Mouse (Mus musculus) stomach, postnatal 0 days (tissue): ENCODE results near the gene Tsnaxip1. TPM values are rescaled to one million over a fixed set of nuclear protein-coding genes. Genes with fewer than 3 reads are reported as not detected.

Experiments
- ATAC-seq: fragments of 200-750 bp; cut with Nextera tagmentation; 2 replicates; pipeline ENCODE4 v1.8.0; 2017; ENCODE audit not compliant: low FRiP score, low TSS enrichment
- DNase-seq: peaks from one replicate; pipeline ENCODE4 v3.0.0-alpha.2; 2016; ENCODE audit warnings: low spot score
- H3K27ac ChIP-seq: fragments of 300-500 bp; sonication (generic); replicated peaks from 2 replicates; pipeline ENCODE4 v1.5.1; 2014; ENCODE audit warnings: mild to moderate bottlenecking, control low read depth
- H3K27me3 ChIP-seq: fragments of 300-500 bp; sonication (generic); 2 replicates; pipeline ENCODE4 v1.6.1; 2014; ENCODE audit warnings: low read length; ENCODE audit not compliant: control insufficient read depth, insufficient read depth
- H3K36me3 ChIP-seq: fragments of 300-500 bp; sonication (generic); 2 replicates; pipeline ENCODE4 v1.6.1; 2014; ENCODE audit warnings: low read length, mixed read lengths; ENCODE audit not compliant: control insufficient read depth, insufficient read depth
- H3K4me1 ChIP-seq: fragments of 300-500 bp; sonication (generic); replicated peaks from 2 replicates; pipeline ENCODE4 v1.6.1; 2014; ENCODE audit warnings: antibody characterized with exemption; ENCODE audit not compliant: control insufficient read depth, insufficient read depth
- H3K4me2 ChIP-seq: fragments of 300-500 bp; sonication (generic); replicated peaks from 2 replicates; pipeline ENCODE4 v1.6.1; 2014; ENCODE audit warnings: low read depth, mild to moderate bottlenecking, control low read depth, moderate library complexity
- H3K4me3 ChIP-seq: fragments of 300-500 bp; sonication (generic); 2 replicates; pipeline ENCODE4 v1.5.1; 2014; ENCODE audit warnings: low read depth, low read length, control low read depth
- H3K9ac ChIP-seq: fragments of 300-500 bp; sonication (generic); 2 replicates; pipeline ENCODE4 v1.6.1; 2014; ENCODE audit warnings: mild to moderate bottlenecking, low read length, control low read depth, mixed read lengths
- H3K9me3 ChIP-seq: fragments of 300-500 bp; sonication (generic); 2 replicates; pipeline ENCODE4 v1.6.1; 2016; ENCODE audit warnings: low read length; ENCODE audit not compliant: control insufficient read depth
- CTCF ChIP-seq: IDR thresholded peaks from 2 replicates; pipeline ENCODE4 v1.5.1; 2016; ENCODE audit warnings: antibody characterized with exemption, low read depth, mild to moderate bottlenecking, moderate library complexity
- EP300 ChIP-seq: optimal IDR thresholded peaks from 2 replicates; pipeline ENCODE3; 2016; ENCODE audit warnings: antibody characterized with exemption
- WGBS: fragments of 180-500 bp; shearing (Covaris S2); extraction: QIAGEN DNeasy Blood & Tissue Kit; methylation state at CpG from one replicate; pipeline ENCODE4 v1.1.7; 2014; 5-methylcytosine and 5-hydroxymethylcytosine counted together
- polyA plus RNA-seq: library from polyadenylated mRNA; unstranded; fragments of >200 nt; fragmentation: Nextera tagmentation; extraction: Ambion mirVana; gene quantifications from 2 replicates; pipeline ENCODE4 v1.2.1, GENCODE M21; 2015

Gene Tsnaxip1
- polyA plus RNA-seq, 1 experiment from 2014 or later, result not detected

- 84% methylated on average over 6 of the region's 6 CpGs for WGBS
- ATAC-seq, result no peak
- H3K36me3 ChIP-seq, result no peaks in the 10 kb centered on the region
- no peak for DNase-seq
- no peak overlapping the region for H3K4me2 ChIP-seq
- no peaks in the 10 kb centered on the region for H3K4me1 ChIP-seq
- no peaks in the 10 kb centered on the region for H3K27me3 ChIP-seq
- no peak overlapping the region for H3K4me3 ChIP-seq
- no peak overlapping the region for H3K9ac ChIP-seq
- H3K27ac ChIP-seq, result no peak overlapping the region; the same call in 1 of the 2 replicates
- TF ChIP-seq EP300, result no peak
- no peak for TF ChIP-seq CTCF
- H3K9me3 ChIP-seq, result no peaks in the 10 kb centered on the region
Measured at GRCm38 (mm10) chr8:105810245-105810786, 17.2 kb upstream of the Tsnaxip1 start.

DNA sequence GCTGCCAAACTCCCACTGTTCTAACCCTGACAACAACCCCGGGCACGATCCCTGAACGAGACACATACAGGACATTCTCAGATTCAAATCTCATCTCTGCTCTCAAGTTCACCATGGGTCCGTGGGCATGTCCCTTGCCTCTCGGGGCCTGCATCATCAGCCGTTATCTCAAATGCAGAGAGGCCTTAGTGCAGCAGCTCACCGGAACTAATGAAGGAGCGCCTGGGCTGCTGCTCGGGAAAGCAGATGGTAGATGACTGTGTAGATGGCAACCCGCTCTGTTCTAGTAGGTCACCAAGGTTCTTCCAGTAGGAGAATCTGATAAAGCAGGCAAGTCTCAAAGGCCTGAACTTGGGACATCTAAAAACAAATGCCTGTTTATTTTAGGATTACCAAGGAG lies 16.5 kb upstream of the Tsnaxip1 start:
- Histone ChIP-seq H3K4me1 (no peaks in the 10 kb centered on the region), H3K4me2 (no peak overlapping the region), H3K4me3 (no peak overlapping the region), H3K9me3 (no peaks in the 10 kb centered on the region), H3K36me3 (no peaks in the 10 kb centered on the region), H3K9ac (no peak overlapping the region), H3K27me3 (no peaks in the 10 kb centered on the region), H3K27ac (no peak overlapping the region)
- TF ChIP-seq CTCF, result no peak
- TF ChIP-seq EP300, result no peak
- DNase-seq (no peak), ATAC-seq (0 out of 2 replicates have a peak, but pooled peaks have one; percentile 28)
- 73% methylated on average over 10 of the region's 10 CpGs for WGBS

DNA sequence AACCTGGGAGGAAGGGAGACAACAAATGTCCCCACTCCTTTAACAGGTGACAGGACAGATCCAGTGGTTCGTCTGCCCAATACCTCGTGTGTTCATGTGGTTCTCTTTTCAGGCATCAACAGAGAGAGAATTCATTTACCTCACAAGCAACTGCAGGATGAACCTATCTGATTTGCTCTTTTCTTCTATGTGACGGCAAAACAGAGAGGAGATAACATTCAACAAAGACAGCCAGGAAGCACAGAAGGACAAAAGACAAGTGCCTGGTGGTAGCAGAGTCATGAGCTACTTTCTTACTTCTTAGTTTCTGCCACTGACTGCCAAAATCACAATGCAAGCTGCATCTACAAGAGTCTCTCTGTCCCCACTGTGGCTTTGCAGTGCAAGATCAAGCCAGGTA lies 16.0 kb upstream of the Tsnaxip1 start:
- H3K27ac ChIP-seq, result peak overlapping the region; percentile 53; the same call in 1 of the 2 replicates
- no peak overlapping the region for H3K9ac ChIP-seq
- DNase-seq, result no peak
- no peaks in the 10 kb centered on the region for H3K4me1 ChIP-seq
- ATAC-seq, result no peak
- H3K4me3 ChIP-seq, result no peak overlapping the region
- H3K27me3 ChIP-seq, result no peaks in the 10 kb centered on the region
- no peaks in the 10 kb centered on the region for H3K36me3 ChIP-seq
- 48% methylated on average over 3 of the region's 3 CpGs for WGBS
- H3K9me3 ChIP-seq, result no peaks in the 10 kb centered on the region
- no peak for TF ChIP-seq EP300
- TF ChIP-seq CTCF, result no peak
- no peak overlapping the region for H3K4me2 ChIP-seq

- WGBS, result 81% methylated on average over 5 of the region's 5 CpGs
- TF ChIP-seq EP300 (no peak), CTCF (no peak)
Measured at GRCm38 (mm10) chr8:105812511-105812910, 15.0 kb upstream of the Tsnaxip1 start.

DNA sequence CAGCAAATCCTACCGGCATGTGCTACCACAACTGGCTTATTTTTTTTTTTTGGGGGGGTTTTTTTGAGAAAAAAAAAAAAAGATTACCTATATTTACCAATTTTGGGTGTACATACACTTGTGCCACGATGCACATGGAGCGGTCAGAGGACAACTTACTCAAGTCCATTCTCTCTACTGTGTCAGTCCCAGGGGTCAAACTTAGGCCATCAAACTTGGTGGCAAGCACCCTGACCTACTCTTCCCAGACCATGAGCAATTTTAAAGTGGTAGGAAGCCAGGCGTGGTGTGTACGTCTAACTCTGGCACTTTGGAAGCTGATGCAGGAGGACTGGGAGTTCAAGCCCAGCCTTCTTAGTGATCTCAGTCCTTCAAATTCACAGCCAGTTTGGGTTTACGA lies 14.3 kb upstream of the Tsnaxip1 start:
- DNase-seq, result no peak
- no peaks in the 10 kb centered on the region for H3K4me1 ChIP-seq
- no peak overlapping the region for H3K4me2 ChIP-seq
- H3K9ac ChIP-seq, result no peak overlapping the region
- TF ChIP-seq EP300, result no peak
- TF ChIP-seq CTCF, result no peak
- no peaks in the 10 kb centered on the region for H3K36me3 ChIP-seq
- ATAC-seq, result no peak
- no peak overlapping the region for H3K27ac ChIP-seq
- 95% methylated on average over 6 of the region's 6 CpGs for WGBS
- H3K4me3 ChIP-seq, result no peak overlapping the region
- H3K9me3 ChIP-seq, result no peaks in the 10 kb centered on the region
- H3K27me3 ChIP-seq, result no peaks in the 10 kb centered on the region

More at GRCm38 (mm10) chr8:105812511-105812910, 15.0 kb upstream of the Tsnaxip1 start:
- H3K27ac ChIP-seq, result no peak overlapping the region
- no peak overlapping the region for H3K9ac ChIP-seq
- H3K4me1 ChIP-seq, result no peaks in the 10 kb centered on the region
- H3K27me3 ChIP-seq, result no peaks in the 10 kb centered on the region
- ATAC-seq (no peak), DNase-seq (no peak)
- H3K9me3 ChIP-seq, result no peaks in the 10 kb centered on the region
- H3K4me3 ChIP-seq, result no peak overlapping the region
- no peaks in the 10 kb centered on the region for H3K36me3 ChIP-seq
- H3K4me2 ChIP-seq, result no peak overlapping the region

DNA sequence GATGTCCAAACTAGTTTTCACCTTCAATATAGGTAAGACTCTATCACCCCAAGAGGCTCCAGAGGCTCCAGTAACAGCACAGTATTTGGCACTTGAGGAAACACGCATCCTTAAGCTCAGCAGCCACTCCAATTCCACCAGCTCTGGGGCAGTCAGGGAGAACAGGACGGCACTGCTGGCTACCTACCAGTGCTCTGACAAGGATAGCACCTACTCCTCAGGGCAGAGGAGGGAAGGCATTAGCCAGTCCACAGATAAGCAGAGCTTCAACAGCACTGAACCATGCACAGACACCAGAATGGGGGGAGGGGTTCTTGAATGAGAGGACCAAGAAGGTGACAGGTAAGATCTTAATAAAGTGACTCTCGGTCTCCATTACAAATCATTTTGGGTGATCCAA lies 7.9 kb upstream of the Tsnaxip1 start:
- ATAC-seq (no peak), DNase-seq (no peak)
- Histone ChIP-seq H3K36me3 (peaks cover 3% of the 10 kb centered on the region), H3K4me2 (no peak overlapping the region), H3K27ac (no peak overlapping the region), H3K4me3 (no peak overlapping the region), H3K9ac (no peak overlapping the region), H3K27me3 (no peaks in the 10 kb centered on the region), H3K9me3 (no peaks in the 10 kb centered on the region), H3K4me1 (no peaks in the 10 kb centered on the region)
- TF ChIP-seq CTCF (no peak), EP300 (no peak)
- 88% methylated on average over 3 of the region's 3 CpGs for WGBS
